Mouse (Mus musculus) layer of hippocampus, adult 18-20 months (tissue): ENCODE results near the gene Plac9a. TPM values are rescaled to one million over a fixed set of nuclear protein-coding genes. Genes with fewer than 3 reads are reported as not detected.

Experiments
- DNase-seq, 2 experiments: peaks; one replicate each; pipeline ENCODE4 v3.0.0; 2022; ENCODE audit warnings: low spot score in 2 of 2
- total RNA-seq, 2 experiments: library from RNA; stranded (reverse); gene quantifications; 2 replicates each; pipeline ENCODE4 v1.2.3; 2021

Plac9a gene
- total RNA-seq, 2 experiments from 2014 or later: not detected

- DNase-seq: no peak
These were observed 63.1 kb downstream of the Plac9a start for GRCm38 (mm10) chr14:25839791-25840190.

GRCm38 (mm10) chr14:25838411-25838810 lies 64.5 kb downstream of the Plac9a start:
- no peak for DNase-seq

Other genes starting within 250 kb of the Plac9a start
- 10 to 100 TPM; 26.8 to 30.1 TPM for gene Ppif, start 208.9 kb downstream of the Plac9a start, total RNA-seq
- gene Zcchc24, start 134.1 kb downstream of the Plac9a start, total RNA-seq: 10 to 100 TPM; 61.8 to 65.7 TPM
- 10 to 100 TPM; 78.6 to 84.7 TPM for gene Anxa11, start 60.9 kb downstream of the Plac9a start, total RNA-seq
- gene Tmem254a, start 24.6 kb upstream of the Plac9a start, total RNA-seq: 1 to 10 TPM; 5.7 to 6.8 TPM
- gene Cphx1, start 35.2 kb upstream of the Plac9a start, total RNA-seq: not detected
- gene Duxbl1, start 75.5 kb upstream of the Plac9a start, total RNA-seq: under 1 TPM in 1 of 2 experiments, not detected in 1; 0.50 TPM
- gene Gm9780, start 139.6 kb upstream of the Plac9a start, total RNA-seq: 1 to 10 TPM; 1.9 to 3.7 TPM
- 10 to 100 TPM; 17.4 to 17.6 TPM for gene Tmem254c, start 164.3 kb upstream of the Plac9a start, total RNA-seq
- gene Cphx2, start 178.4 kb upstream of the Plac9a start, total RNA-seq: not detected
- gene Cphx3, start 179.2 kb upstream of the Plac9a start, total RNA-seq: not detected
- gene Duxbl2, start 215.2 kb upstream of the Plac9a start, total RNA-seq: under 1 TPM in 1 of 2 experiments, not detected in 1; 0.91 TPM